Mouse (Mus musculus) 3T3-L1 (cell line): ENCODE results near the gene Tmem63a.
"Not testable (repeated sequence)": the region's sequence is repeated elsewhere in the genome, so short reads cannot be mapped to it uniquely, and the experiment has no call there.

Experiments
- DNase-seq: peaks from one replicate; pipeline ENCODE4 v3.0.0-alpha.2; 2015; ENCODE audit warnings: low read depth, low spot score

The Tmem63a gene

DNA sequence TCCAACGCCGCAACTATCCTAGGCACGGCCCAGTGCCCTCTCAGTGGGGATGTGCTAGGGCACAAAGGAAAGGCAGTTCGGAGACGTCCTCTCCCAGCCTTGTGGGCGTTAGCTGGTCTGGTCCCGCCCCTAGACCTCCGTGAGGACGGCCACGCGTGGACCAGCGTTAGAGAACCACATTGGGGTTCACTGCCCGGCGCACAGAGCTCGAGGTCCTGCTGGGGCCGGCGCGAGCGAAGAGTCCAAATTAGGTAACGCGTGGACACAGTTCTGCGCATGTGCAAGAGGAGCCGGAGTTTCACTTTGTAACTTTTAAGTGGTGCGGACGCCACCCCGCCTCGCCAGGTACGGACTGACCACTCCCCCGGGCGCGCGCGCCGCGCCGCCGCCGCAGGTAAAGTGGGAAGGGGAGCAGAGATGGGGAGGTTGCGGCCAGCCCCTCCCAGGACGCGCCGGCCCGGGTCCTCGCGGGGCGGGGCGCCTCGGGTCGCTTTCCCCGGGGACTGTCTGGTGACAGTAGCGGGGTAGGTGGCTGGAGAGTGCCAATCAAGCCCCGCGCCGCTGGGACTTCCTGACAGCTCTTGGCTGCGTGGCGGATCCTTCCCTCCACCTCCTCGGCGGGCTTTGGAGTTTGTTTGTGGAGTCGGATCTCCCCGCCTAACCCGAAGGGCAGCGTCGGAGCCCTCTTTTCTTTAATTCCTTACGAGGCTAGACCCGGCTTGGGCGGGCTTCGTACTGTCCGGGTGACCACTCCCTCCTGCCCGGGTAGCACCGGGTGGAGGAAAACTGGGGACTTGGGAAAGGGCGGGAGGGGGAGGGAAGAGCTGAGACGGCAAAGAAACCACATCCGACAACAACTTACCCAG lies at the start of gene Tmem63a:
Gene Tmem63a, plus strand, starts transcription at position 179 of the 866 bp plus-strand sequence.
- peak; percentile 84 for DNase-seq

DNA sequence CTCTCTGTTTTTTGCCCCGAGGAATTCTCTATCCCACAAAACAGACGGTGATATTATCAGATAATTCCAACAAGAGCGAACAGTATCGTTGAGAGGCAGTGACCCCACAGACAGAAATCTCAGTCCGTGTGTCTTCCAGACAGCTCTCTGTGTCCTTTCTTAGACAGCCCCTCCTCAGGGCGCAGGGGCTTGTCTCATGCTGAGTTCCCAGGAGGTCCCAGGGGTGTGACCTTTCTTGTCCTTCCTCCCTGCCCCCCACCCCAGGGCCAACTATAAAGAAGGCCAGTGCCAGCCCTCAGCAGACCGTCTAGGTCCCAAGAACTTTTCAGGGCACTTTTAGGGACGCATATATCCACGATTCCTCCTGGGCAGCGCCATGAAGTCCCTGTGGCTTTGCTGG lies 49.3 kb upstream of the Tmem63a start, which contains the start of gene Lefty2:
Gene Lefty2, plus strand, starts transcription at position 301 of the 400 bp plus-strand sequence.
- no peak for DNase-seq

DNA sequence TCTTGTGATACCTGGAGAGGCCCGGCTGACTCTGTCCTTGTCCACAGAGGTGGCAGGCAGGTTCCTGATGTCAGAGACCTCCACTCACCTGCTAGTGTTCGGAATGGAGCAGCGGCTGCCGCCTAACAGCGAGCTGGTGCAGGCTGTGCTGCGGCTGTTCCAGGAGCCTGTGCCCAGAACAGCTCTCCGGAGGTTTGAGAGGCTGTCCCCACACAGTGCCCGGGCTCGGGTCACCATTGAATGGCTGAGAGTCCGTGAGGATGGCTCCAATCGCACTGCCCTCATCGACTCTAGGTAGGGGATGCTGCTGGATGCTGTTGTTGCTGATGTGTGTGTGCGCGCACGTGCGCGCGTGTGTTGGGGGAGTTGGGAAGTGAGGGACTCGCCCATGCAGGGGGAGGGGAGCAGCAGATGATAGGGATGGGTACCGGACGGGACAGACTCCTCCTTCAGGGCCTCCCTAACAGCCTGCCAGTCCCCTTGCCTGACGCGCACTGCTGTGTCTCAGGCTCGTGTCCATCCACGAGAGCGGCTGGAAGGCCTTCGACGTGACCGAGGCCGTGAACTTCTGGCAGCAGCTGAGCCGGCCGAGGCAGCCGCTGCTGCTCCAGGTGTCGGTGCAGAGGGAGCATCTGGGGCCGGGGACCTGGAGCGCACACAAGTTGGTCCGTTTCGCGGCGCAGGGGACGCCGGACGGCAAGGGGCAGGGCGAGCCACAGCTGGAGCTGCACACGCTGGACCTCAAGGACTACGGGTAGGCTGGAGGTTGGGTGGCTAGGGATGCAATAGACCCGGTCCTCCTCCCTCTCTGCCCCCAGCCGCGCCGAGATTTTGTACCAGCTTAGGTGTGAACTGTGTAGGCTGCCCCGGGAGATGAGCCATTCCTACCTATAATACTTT lies 47.8 kb upstream of the Tmem63a start:
- DNase-seq: not testable (repeated sequence)

DNA sequence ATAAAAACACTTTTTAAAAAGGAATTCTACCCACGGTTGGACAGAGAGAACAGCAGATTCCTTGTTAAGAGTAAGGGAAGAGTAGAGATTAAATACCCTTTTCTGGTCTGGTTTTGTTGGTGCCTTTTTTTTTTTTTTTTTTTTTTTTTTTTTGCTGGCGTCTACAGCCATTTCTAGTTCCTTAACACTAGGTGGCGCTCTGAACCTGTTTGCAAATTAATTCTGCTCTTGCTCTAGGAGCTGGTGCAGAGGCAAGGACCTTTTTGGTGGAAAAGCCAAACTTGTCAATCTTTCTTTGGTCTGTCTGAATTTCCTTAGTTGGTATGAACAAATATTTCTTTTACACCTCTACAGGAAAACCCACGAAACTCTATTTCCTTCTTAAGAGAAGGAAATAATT lies 41.0 kb upstream of the Tmem63a start:
- DNase-seq: peak; percentile 86

DNA sequence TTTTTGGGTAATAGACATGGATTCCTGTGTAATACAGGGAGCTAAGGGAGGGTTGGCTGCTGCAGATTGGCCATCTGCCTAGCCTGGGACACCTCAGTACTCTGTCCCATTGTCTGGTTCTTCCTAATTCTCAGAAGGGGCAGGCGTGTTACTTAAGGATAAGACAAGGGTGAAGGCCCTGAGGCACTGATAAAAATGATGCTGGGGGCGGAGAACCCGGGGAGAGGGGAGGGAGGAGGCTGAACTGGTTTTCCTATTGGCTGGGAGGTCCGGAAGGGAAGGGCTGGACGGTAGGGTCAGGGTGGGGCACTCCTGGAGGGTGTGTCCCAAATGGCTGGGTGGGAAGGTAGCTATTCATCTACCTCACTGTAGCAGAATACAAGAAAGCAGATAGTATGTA lies 39.2 kb upstream of the Tmem63a start:
- DNase-seq: peak; percentile 70

DNA sequence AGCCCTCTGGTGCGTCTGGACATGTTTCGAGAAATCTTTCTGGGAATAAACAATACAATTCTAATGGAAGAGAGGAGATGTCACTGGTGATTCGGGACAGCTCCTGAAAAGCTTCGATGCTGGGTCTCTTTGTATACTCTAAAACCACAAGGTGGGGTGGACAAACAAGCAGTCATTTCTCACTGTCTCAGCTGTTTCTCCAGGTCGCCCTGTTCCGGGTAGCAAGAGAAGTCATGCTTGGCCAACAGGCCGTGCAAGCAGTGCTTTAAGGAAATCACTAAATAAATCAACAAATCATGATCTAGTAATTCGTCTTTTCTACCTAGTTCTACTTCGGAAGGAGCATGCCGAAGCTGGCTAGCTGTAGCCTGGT lies 38.5 kb upstream of the Tmem63a start:
- peak; percentile 50 for DNase-seq

DNA sequence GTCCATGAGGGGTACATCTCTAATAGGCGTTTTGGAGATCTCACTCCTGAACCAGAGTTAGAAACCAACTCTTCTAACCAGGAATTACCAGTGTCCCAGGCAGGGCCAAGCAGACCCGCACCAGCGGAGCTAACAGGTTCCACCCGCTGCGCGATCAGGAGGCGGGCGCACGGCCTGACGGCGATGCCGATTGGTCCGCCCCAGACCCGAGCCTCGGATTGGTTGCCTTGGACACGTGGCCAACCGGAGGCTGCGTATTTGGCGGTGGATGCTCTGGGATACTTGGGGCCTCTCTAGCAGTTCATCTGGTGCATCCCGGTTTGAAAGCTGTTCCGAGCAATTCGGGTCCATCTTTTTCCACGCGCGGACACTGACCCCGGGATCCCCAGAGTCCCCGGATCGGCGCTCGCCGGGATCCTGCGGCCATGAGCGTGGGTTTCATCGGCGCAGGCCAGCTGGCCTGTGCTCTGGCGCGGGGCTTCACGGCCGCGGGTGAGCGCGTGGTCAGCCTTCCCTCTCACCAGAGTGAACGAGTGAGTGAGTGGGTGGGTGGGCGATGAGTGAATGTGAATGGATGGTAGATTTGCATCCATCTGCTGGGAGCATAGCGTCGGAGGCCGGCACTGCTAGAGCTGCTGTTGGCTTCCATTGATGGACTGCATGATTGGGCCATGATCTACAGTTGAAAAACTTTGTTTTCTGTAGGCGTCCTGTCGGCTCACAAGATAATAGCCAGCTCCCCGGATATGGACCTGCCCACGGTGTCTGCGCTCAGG lies 37.9 kb upstream of the Tmem63a start, which contains the start of gene Pycr2:
Gene Pycr2, plus strand, starts transcription at position 255 of the 776 bp plus-strand sequence.
- peak; percentile 94 for DNase-seq

DNA sequence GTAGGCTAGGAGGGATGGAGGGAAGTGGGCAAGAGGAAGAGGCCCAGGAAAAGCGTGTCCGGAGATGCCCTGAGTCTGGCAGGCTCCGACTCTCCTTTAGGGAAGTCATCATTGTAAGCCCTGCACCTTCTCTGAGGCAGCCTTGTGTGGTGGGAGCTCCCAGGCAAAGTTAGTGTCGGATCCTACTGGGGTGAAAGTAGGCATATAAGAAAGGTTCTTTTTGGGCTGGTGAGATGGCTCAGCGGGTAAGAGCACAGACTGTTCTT lies 37.4 kb upstream of the Tmem63a start:
- no peak for DNase-seq

DNA sequence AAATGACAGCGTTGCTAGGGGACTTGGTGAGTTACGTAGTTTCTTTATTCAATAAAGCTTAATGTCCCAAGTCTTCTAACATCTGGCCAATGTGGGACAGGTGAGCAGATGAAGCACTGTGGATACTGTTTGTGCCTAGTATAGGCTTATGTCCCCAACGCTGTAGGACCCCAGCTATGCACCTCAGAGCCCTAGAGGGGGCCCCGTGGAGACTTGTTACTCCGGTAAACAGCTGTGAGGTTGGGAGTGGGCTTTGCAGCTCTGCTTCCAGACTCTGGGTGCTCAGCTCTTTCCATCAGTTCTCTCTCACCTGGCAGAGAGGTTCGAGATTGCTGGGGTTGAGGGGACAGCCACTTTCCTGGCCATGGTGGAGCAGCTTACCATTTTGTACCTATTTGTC lies 36.8 kb upstream of the Tmem63a start:
- no peak for DNase-seq

DNA sequence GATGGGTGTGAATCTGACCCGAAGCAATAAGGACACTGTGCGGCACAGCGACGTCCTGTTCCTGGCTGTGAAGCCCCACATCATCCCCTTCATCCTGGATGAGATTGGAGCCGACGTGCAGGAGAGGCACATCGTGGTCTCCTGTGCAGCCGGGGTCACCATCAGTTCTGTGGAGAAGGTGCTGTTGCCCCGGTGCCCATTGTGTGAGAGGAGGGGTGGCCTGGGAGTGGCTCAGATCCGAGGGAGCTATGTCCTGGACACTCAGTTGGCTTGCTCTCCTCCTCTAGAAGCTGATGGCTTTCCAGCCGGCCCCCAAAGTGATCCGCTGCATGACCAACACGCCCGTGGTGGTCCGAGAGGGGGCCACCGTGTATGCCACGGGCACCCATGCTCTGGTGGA lies 36.3 kb upstream of the Tmem63a start:
- no peak for DNase-seq

DNA sequence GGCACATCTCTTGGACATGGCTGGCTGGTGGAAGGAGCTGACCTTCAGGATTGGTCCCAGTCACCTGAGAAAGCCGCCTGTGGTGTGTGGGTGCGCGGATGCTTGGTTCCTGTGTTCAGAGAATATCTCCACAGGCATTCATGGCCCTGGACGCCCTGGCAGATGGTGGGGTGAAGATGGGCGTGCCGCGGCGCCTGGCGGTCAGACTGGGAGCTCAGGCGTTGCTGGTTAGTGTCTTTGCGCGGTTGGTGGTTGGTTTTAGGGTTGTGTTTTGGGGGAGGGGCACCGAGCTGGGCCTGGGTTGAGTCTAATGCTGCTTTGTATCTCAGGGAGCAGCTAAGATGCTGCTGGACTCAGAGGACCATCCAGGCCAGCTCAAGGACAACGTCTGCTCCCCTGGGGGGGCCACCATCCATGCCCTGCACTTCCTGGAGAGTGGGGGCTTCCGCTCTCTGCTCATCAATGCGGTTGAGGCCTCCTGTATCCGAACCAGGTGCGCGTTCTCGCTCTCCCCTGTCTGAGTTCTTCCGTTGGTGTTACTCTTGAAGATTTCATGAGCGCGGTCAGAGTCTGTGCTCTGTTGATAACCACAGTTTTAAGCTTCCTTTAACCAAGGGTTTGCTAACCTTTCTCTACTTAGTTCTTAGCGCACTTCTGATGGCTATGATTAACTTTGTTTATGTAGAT lies 35.5 kb upstream of the Tmem63a start:
- DNase-seq: no peak

DNA sequence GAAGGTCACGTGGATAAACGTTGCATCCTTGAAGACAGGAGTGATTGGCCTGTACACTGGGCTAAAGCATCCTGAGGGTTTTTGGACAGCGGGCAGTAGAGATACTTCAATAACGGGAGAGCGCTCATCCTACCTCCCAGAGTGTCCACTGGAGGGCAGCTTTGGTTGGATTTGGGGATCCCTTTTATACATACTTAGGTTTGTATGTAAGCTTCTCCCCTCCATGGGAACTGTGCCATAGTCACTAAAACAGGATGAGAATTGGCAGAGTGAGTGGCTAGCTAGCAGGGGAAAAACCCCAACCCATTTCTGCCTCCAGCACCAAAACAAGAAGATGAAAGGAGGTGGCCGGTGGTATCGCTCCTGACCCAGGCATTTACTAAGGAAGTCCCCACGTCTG lies 31.0 kb upstream of the Tmem63a start:
- peak; percentile 53 for DNase-seq

DNA sequence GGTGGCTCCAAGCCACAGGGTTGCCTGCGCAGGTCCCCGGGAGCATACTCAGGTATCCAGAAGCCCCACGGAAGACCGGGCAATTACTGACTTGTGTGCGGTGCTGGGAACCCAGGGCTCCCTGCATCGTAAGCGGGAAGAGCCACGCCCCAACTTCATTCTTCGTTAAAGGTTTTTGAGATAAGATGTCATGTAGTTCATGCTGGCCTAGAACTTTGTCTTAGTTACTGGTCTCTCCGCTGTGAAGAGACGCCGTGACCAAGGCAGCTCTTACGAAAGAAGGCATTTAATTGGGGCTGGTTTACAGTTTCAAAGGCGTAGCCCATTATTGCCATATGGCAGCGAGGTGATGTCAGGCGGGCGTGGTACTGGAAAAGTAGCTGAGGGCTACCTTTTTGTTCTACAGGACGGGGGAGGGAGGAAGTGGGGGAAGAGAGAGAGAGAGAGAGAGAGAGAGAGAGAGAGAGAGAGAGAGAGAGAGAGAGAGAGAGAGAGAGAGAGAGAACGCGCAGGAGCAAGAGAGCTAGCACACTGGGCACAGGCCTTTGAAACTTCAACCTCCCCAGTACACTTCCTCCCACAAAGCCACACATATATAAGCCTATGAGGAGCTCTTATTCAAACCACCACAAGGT lies 30.4 kb upstream of the Tmem63a start:
- DNase-seq: no peak

DNA sequence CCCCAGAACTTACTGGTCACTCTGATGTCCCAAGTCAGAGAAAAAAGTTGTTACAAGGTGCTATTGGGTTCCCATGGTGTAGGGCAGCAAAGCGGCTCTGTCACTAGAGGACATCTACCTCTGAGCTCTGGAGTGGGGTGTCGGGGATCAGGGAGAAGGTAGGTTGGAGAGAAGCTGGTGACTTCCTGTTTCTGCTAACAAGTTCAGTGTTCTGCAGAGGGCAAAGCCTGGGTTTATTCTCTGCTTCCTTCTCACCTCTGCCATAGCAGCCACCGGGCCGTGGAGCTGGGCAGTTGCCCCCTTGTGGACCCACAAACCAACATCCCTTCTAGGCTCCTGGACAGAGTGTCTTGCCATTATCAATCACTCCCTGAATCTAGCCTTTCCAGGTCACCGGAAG lies 29.4 kb upstream of the Tmem63a start:
- no peak for DNase-seq

DNA sequence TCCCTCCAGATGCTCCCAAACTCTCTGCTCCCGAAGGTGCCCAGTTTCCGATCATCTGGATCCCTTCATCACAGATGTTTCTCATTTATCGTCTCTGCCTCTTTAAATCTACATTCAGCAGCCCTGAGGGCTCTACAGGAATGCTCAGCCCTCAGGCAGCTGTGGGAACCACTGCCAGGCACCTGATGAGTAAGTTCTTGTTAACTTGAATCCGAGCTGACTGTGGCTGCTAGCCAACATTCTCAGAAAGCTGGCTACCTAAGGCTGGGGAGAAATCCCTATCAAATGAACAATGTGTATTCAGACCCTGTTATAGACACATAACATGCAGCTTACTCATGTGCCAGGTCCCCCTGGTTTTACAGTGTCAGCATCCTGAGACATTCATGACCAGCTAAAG lies 28.3 kb upstream of the Tmem63a start:
- peak; percentile 83 for DNase-seq

DNA sequence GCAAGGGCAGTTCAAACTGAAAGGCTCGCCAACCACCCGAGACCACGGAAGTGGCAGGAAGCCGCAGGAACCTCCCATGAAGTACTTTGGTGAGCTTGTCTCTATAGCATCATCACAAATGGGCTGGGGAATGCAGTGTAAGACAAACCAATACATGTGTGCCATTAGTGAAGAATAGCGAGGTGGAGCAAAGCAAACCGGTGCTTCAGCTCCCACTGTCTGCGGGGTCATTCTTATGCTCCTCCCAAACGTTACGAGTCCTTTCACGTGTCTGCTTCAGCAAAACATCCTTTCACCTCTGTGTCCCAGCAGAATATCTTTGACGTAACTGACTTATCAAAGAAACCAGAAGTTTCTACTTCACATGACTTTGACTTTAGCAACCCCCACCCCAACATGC lies 25.7 kb upstream of the Tmem63a start:
- DNase-seq: no peak

DNA sequence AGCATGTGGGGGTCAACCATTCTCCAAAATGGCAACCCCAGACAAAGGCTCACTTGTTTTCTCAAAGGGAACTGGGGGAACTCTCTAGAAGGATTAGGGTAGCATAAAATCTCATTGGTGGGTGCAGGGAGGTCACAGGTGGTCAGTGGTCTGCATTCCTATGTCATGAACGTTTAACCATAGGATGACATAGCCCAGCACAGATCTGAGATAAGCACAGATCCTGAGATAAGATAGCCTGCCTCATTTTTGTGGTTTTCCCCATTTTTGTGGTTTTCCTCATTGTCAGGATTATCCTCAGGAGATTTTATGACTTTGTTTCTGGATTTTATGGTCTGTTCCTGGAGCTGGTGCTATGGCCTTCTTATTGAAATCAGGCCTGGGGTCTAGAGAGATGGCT lies 25.1 kb upstream of the Tmem63a start:
- DNase-seq: peak; percentile 71

DNA sequence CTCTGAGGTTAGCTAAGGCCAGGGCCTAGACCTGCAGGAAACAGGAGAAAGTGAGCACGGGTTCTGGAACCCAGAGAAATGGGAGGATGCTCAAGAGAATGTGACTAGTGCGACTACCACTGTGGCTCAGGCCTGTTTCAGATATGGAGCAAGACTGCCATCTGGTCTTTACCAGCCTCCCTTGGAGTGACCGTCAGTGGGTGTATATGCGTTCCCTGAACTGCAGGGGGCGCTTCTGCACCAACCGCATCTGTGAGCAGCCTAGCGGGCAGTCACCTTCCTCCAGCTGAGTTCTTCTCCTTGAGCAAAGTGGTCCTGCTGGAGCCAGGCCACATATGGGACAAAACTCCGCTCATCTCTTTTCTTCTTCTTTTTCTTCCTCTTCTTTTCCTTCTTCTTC lies 22.5 kb upstream of the Tmem63a start:
- no peak for DNase-seq

DNA sequence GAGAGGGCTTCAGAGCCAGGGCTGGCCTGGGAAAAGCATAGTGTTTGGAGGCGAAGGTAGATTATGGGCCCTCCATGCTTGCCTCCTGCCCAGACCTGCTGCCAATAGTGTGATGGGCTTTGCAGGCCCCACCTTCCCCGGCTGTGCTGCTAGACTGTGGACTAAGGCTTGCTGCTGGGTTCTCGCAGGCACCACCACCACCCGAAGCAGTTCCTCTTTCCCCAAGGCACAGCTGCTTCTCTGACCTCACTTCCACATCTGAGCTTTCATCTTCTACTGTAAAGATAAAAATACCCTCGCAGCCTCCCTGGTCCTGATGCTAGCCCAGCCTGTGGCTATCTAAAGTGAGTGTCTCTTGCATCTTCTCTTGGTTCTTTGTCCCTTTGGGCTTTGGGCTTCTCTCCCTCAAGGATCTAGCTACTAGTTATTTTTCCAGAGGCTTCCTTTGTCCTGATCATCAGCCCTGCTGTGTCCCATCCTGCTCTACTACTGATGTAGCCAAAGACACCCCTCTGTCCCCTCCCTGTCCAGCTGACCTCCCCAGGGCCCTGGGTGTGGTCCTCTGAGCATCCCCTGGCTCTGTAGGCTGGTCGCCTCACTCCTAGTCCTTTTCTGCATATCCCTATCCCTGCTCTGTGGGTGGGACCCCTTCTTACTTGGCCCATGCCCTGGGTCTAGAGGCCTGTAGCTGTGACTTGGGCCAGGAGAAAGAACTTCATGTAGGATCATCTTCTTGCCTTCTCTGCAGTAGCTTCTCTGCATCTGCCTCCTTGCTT lies 19.7 kb upstream of the Tmem63a start:
- DNase-seq: no peak

DNA sequence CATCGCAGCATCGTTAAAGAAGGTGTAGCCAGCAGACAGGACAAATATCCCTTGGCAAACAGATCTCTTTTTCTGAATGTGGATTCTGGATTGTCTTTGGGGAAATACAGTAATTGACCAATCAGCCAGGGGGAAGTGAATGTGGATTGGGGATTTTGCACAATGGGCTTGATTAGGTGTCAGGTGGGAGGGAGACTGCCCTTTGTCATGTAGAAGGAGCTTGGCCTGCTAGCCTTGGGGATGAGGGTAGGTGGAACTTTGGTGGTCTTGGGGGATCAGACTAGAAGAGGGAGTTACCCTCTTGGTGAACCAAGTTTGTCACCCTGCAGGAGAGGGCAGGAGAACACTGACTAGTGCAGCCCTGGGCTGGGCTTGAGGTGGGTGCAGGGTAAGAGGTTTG lies 17.4 kb upstream of the Tmem63a start:
- DNase-seq: no peak
